Mouse (Mus musculus) splenic B cell, adult 2 months (primary cell): Measurements from ENCODE around the gene Ccr7.

Experiments used
- DNase-seq: peaks from one replicate; pipeline ENCODE4 v3.0.0-alpha.2; 2011; ENCODE audit warnings: low read depth, low spot score
- H3K27me3 ChIP-seq: 2 replicates; pipeline ENCODE4 v1.6.1; 2012; ENCODE audit warnings: mild to moderate bottlenecking, low read length, moderate library complexity, mixed read lengths; ENCODE audit not compliant: control insufficient read depth, poor library complexity, insufficient read depth, severe bottlenecking
- H3K36me3 ChIP-seq: 2 replicates; pipeline ENCODE4 v1.6.1; 2012; ENCODE audit warnings: mild to moderate bottlenecking, low read length, moderate library complexity, mixed read lengths; ENCODE audit not compliant: control insufficient read depth, poor library complexity, insufficient read depth, severe bottlenecking

Gene Ccr7

GRCm38 (mm10) chr11:99102575-99103270 lies 52.2 kb downstream of the Ccr7 start:
- H3K27me3 ChIP-seq: no peaks in the 10 kb centered on the region
- DNase-seq: no peak
- H3K36me3 ChIP-seq: no peaks in the 10 kb centered on the region

GRCm38 (mm10) chr11:99101693-99102092 lies 53.2 kb downstream of the Ccr7 start:
- no peaks in the 10 kb centered on the region for H3K27me3 ChIP-seq
- DNase-seq: no peak
- H3K36me3 ChIP-seq: no peaks in the 10 kb centered on the region

GRCm38 (mm10) chr11:99100215-99100614 lies 54.7 kb downstream of the Ccr7 start:
- no peaks in the 10 kb centered on the region for H3K27me3 ChIP-seq
- no peak for DNase-seq
- H3K36me3 ChIP-seq: no peaks in the 10 kb centered on the region

- DNase-seq: no peak
- Histone ChIP-seq H3K36me3 (no peaks in the 10 kb centered on the region), H3K27me3 (no peaks in the 10 kb centered on the region)
These were observed 55.4 kb downstream of the Ccr7 start for GRCm38 (mm10) chr11:99099516-99099915.

GRCm38 (mm10) chr11:99098924-99099323 lies 56.0 kb downstream of the Ccr7 start:
- no peak for DNase-seq
- Histone ChIP-seq H3K36me3 (no peaks in the 10 kb centered on the region), H3K27me3 (no peaks in the 10 kb centered on the region)

- DNase-seq: no peak
- Histone ChIP-seq H3K27me3 (no peaks in the 10 kb centered on the region), H3K36me3 (no peaks in the 10 kb centered on the region)
These were observed 57.7 kb downstream of the Ccr7 start for GRCm38 (mm10) chr11:99096996-99097774.

- Histone ChIP-seq H3K27me3 (no peaks in the 10 kb centered on the region), H3K36me3 (no peaks in the 10 kb centered on the region)
- DNase-seq: no peak
These were observed 58.5 kb downstream of the Ccr7 start for GRCm38 (mm10) chr11:99096417-99096816.

GRCm38 (mm10) chr11:99095759-99096158 lies 59.1 kb downstream of the Ccr7 start:
- DNase-seq: no peak
- no peaks in the 10 kb centered on the region for H3K27me3 ChIP-seq
- no peaks in the 10 kb centered on the region for H3K36me3 ChIP-seq

- no peaks in the 10 kb centered on the region for H3K36me3 ChIP-seq
- DNase-seq: no peak
- no peaks in the 10 kb centered on the region for H3K27me3 ChIP-seq
These were observed 59.8 kb downstream of the Ccr7 start for GRCm38 (mm10) chr11:99094911-99095676.
